Mouse (Mus musculus) heart, embryonic 16.5 days (tissue): ENCODE data around the gene Fbp2. TPM values are rescaled to one million over a fixed set of nuclear protein-coding genes. Genes with fewer than 3 reads are reported as not detected.

ENCODE experiments used
- ATAC-seq: fragments of 200-750 bp; cut with Nextera tagmentation; replicated peaks from 2 replicates; pipeline ENCODE4 v1.8.0; 2017; ENCODE audit warnings: moderate number of reproducible peaks; ENCODE audit not compliant: insufficient read depth, low FRiP score; ENCODE audit errors: extremely low read depth
- H3K27ac ChIP-seq: fragments of 300-500 bp; sonication (generic); 2 replicates; pipeline ENCODE4 v1.5.1; 2014; ENCODE audit warnings: mild to moderate bottlenecking, low read length, control low read depth, moderate library complexity
- H3K27me3 ChIP-seq: fragments of 300-500 bp; sonication (generic); 2 replicates; pipeline ENCODE4 v1.6.1; 2014; ENCODE audit warnings: low read length, mixed read lengths; ENCODE audit not compliant: control insufficient read depth, insufficient read depth
- H3K36me3 ChIP-seq: fragments of 300-500 bp; sonication (generic); 2 replicates; pipeline ENCODE4 v1.6.1; 2014; ENCODE audit not compliant: control insufficient read depth, insufficient read depth
- H3K4me1 ChIP-seq: fragments of 300-500 bp; sonication (generic); 2 replicates; pipeline ENCODE4 v1.6.1; 2014; ENCODE audit warnings: low read length, mixed read lengths; ENCODE audit not compliant: control insufficient read depth, insufficient read depth
- H3K4me2 ChIP-seq: fragments of 300-500 bp; sonication (generic); 2 replicates; pipeline ENCODE4 v1.6.1; 2014; ENCODE audit warnings: low read depth, mild to moderate bottlenecking, control low read depth, low read length
- H3K4me3 ChIP-seq: fragments of 300-500 bp; sonication (generic); 2 replicates; pipeline ENCODE4 v1.5.1; 2014; ENCODE audit warnings: mild to moderate bottlenecking, control low read depth, low read length
- H3K9ac ChIP-seq: fragments of 300-500 bp; sonication (generic); 2 replicates; pipeline ENCODE4 v1.6.1; 2014; ENCODE audit warnings: low read length, control low read depth
- H3K9me3 ChIP-seq: fragments of 300-500 bp; sonication (generic); replicated peaks from 2 replicates; pipeline ENCODE4 v1.6.1; 2016; ENCODE audit warnings: low read length; ENCODE audit not compliant: control insufficient read depth
- WGBS: fragments of 180-500 bp; shearing (Covaris S2); extraction: QIAGEN DNeasy Blood & Tissue Kit; methylation state at CpG from one replicate; pipeline ENCODE4 v1.1.7; 2014; 5-methylcytosine and 5-hydroxymethylcytosine counted together
- polyA plus RNA-seq: library from polyadenylated mRNA; unstranded; fragments of >200 nt; fragmentation: Nextera tagmentation; extraction: Ambion mirVana; gene quantifications from 2 replicates; pipeline ENCODE4 v1.2.1, GENCODE M21; 2015

The Fbp2 gene
- polyA plus RNA-seq, 1 experiment from 2014 or later = 0.71 TPM

- WGBS = 92% methylated on average over 9 of the region's 9 CpGs
- ATAC-seq = no peak
- Histone ChIP-seq H3K36me3 (no peaks in the 10 kb centered on the region), H3K27me3 (peaks cover 24% of the 10 kb centered on the region), H3K4me3 (no peak overlapping the region), H3K27ac (no peak overlapping the region), H3K4me2 (no peak overlapping the region), H3K9me3 (no peaks in the 10 kb centered on the region), H3K9ac (no peak overlapping the region), H3K4me1 (no peaks in the 10 kb centered on the region)
Observed at GRCm38 (mm10) chr13:62883925-62884324, 25.7 kb upstream of the Fbp2 start.

DNA sequence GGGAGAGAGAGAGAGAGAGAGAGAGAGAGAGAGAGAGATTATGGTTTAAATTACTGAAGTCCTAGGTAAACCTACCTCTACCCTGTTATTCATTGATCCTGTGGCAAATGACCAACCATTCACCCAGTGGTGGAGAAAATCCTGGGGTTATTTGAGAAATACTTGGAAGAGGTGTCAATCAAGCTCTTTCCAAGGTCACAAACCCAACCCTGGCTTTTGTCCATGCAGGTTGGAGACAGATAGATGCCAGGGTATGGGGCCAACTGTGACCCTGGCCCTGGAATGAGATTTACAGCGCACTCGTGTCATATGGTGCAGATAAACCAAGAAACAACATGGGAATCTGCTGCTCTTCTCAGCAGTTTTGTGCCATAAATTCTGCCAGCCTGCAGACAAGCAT lies 25.2 kb upstream of the Fbp2 start:
- no peaks in the 10 kb centered on the region for H3K36me3 ChIP-seq
- no peak overlapping the region for H3K9ac ChIP-seq
- H3K27ac ChIP-seq = no peak overlapping the region
- ATAC-seq = no peak
- no peak overlapping the region for H3K4me2 ChIP-seq
- no peaks in the 10 kb centered on the region for H3K9me3 ChIP-seq
- no peaks in the 10 kb centered on the region for H3K4me1 ChIP-seq
- H3K27me3 ChIP-seq = peaks cover 20% of the 10 kb centered on the region
- no peak overlapping the region for H3K4me3 ChIP-seq
- WGBS = 68% methylated on average over 2 of the region's 2 CpGs

DNA sequence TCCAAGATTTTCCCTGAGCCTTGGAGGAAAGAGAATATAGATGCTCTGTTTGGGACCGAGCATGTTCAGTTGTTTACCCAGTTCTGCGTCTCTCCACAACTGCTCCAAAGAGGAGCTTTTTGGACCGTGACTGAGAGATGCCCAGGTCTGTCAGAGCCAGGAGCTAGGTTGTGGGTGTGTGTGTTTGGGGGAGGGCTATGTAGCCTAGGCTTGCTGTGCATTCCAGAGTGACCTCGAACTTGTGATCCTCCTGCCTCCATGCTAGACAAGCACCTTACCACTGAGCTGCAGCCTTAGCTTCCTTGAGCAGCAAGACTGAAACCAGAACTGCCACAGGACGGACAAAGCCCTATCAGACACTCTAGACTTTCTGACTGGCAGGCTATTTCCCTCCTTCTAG lies 24.6 kb upstream of the Fbp2 start:
- no peak; the same call in 1 of the 2 replicates for ATAC-seq
- Histone ChIP-seq H3K4me1 (no peaks in the 10 kb centered on the region), H3K4me2 (no peak overlapping the region), H3K9me3 (no peaks in the 10 kb centered on the region), H3K9ac (no peak overlapping the region), H3K27ac (no peak overlapping the region), H3K36me3 (no peaks in the 10 kb centered on the region), H3K27me3 (peaks cover 14% of the 10 kb centered on the region), H3K4me3 (no peak overlapping the region)
- WGBS = 77% methylated on average over 5 of the region's 5 CpGs

DNA sequence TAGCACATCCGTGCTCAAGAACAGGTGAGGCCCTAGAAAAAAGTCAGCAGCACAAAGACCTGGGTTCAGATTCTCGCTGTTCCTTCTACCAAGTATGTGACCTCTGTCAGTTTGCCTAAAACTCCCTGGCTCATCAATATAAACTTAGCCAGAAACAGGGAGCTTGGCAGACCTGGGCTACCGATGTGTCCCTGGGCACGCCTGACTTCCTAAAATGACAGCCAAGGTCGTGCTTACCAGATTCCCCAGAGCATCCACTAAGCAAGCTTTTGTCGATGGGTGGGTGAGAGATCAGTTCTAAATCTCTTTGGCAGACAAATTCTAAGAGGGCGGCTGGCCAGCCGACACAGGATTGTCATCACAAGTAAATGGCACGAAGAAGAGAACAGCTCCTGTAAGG lies 23.1 kb upstream of the Fbp2 start:
- H3K4me3 ChIP-seq = no peak overlapping the region
- H3K36me3 ChIP-seq = no peaks in the 10 kb centered on the region
- no peak overlapping the region for H3K4me2 ChIP-seq
- WGBS = 65% methylated on average over 9 of the region's 9 CpGs
- H3K9me3 ChIP-seq = no peaks in the 10 kb centered on the region
- H3K27me3 ChIP-seq = 0 out of 2 replicates have a peak, but pooled peaks cover 2% of the 10 kb centered on the region
- no peaks in the 10 kb centered on the region for H3K4me1 ChIP-seq
- no peak overlapping the region for H3K9ac ChIP-seq
- H3K27ac ChIP-seq = no peak overlapping the region
- no peak for ATAC-seq

DNA sequence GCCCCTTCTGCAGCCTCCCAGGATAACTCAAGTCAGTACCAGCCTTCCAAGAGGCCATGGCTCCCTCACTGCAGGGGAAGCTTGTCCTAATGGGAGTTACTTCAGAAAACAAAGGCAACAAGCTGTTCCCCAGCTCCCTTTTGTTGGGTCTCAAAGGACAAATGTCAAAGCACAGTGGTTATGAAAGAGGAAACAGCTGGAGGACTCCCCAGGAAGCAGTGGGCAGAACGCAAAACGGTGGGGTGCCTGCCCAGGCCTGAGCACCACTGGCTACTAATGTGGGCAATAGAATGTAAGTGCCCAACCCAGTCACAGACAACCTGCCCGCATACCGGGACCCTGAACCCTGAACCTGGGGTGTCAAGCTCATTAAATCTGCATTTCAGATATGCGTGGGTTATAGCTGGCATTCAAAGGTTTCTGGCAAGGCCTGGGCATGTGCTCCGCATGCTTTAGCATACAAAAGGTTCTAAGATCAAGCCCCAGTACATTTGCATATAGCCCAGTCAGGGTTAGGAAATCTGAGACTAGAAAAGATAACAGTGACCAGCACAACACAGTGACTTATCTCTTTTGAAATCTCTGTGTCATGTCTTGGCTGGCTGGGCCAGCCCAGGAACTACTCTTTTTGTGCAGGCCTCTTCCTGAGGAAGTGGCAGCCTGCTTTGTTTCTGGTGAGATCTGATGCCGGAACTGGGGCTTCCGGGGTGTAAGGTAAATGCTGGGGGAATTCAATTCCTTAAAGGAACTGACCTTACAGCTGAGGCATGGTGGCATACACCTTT lies 21.8 kb upstream of the Fbp2 start:
- no peak overlapping the region for H3K9ac ChIP-seq
- no peaks in the 10 kb centered on the region for H3K9me3 ChIP-seq
- H3K27me3 ChIP-seq = no peaks in the 10 kb centered on the region
- H3K27ac ChIP-seq = no peak overlapping the region
- 49% methylated on average over 8 of the region's 8 CpGs for WGBS
- H3K4me2 ChIP-seq = no peak overlapping the region
- H3K36me3 ChIP-seq = no peaks in the 10 kb centered on the region
- no peak overlapping the region for H3K4me3 ChIP-seq
- no peak for ATAC-seq
- H3K4me1 ChIP-seq = no peaks in the 10 kb centered on the region

DNA sequence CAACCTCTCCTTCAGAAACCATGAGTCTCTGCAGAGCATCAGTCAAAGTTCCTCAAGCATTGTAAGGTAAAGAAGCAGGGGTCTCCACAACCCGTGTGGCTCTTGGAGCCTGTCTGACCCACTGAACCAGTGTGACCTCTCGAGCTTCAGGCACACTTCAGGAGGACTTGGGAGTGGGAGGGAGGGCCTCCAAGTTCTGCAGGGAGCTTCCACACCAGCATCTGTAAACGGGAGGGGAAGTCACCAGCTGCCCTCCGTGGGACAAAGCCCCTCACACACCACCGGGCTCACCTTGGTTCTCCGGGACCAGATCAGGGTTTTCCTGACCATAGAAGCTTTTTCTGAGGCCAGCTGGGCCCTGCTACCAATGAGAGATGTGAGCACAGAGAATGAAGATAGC lies 21.2 kb upstream of the Fbp2 start:
- Histone ChIP-seq H3K27ac (no peak overlapping the region), H3K4me3 (no peak overlapping the region), H3K9ac (no peak overlapping the region), H3K36me3 (no peaks in the 10 kb centered on the region), H3K4me2 (no peak overlapping the region), H3K27me3 (no peaks in the 10 kb centered on the region), H3K9me3 (no peaks in the 10 kb centered on the region), H3K4me1 (no peaks in the 10 kb centered on the region)
- WGBS = 39% methylated on average over 6 of the region's 6 CpGs
- no peak for ATAC-seq

DNA sequence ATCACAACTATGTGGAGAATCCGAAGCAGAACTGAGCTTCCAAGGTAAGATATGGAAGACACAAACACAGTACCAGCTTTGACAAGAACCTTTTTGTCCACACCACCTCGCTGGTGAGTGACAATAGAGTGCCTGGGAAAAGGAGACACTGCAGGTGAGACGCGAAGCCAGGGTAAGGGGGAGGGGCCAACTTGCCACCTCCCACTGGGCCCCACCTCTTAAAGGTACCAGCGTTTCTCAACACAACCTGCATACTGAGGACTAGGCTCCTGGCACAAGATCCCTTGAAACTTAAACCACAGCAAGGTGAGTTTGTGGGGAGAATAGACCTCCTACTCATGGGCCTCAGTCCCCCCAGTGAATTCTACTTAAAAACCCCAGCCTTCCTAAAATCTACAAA lies 19.0 kb upstream of the Fbp2 start:
- H3K27ac ChIP-seq = no peak overlapping the region

GRCm38 (mm10) chr13:62876111-62876510 lies 17.9 kb upstream of the Fbp2 start:
- H3K36me3 ChIP-seq = no peaks in the 10 kb centered on the region
- H3K4me3 ChIP-seq = no peak overlapping the region
- H3K9ac ChIP-seq = no peak overlapping the region
- H3K27ac ChIP-seq = no peak overlapping the region
- no peaks in the 10 kb centered on the region for H3K9me3 ChIP-seq
- no peak for ATAC-seq
- H3K4me2 ChIP-seq = no peak overlapping the region
- H3K27me3 ChIP-seq = no peaks in the 10 kb centered on the region
- WGBS = 87% methylated on average over 1 of the region's 1 CpGs
- no peaks in the 10 kb centered on the region for H3K4me1 ChIP-seq

More for the DNA sequence above, 19.0 kb upstream of the Fbp2 start:
- no peaks in the 10 kb centered on the region for H3K4me1 ChIP-seq
- no peaks in the 10 kb centered on the region for H3K36me3 ChIP-seq
- H3K4me2 ChIP-seq = no peak overlapping the region
- no peak for ATAC-seq
- H3K9me3 ChIP-seq = no peaks in the 10 kb centered on the region
- H3K4me3 ChIP-seq = no peak overlapping the region
- H3K27me3 ChIP-seq = no peaks in the 10 kb centered on the region
- WGBS = 13% methylated on average over 5 of the region's 5 CpGs
- H3K9ac ChIP-seq = no peak overlapping the region

DNA sequence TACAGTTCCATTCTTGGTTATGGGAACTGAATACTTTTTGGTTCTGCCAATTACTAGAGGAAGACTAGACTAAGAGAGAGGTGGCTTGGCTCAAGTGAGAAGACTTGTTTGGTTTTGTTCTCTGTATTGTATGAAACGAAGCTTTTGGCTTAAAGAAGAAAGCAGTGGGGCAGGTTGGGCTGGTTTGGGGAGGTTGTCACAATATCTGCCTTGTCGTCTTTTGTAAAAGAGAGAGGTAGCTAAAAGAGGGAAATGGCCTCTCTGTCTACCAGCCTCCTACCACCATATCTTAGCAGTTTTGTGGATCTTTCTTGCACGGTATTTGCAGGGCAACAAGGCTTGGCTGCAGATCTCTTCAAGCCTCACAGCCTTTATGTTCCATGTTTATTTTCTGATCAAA lies 14.0 kb upstream of the Fbp2 start:
- ATAC-seq = no peak
- Histone ChIP-seq H3K27ac (no peak overlapping the region), H3K4me3 (no peak overlapping the region), H3K4me2 (no peak overlapping the region), H3K4me1 (no peaks in the 10 kb centered on the region), H3K9ac (no peak overlapping the region), H3K27me3 (no peaks in the 10 kb centered on the region), H3K9me3 (no peaks in the 10 kb centered on the region), H3K36me3 (no peaks in the 10 kb centered on the region)
- WGBS = 62% methylated on average over 3 of the region's 3 CpGs
